Mouse (Mus musculus) brain, embryonic 14.5 days (tissue): ENCODE results near the gene Rgs17. TPM values are rescaled to one million over a fixed set of nuclear protein-coding genes. Genes with fewer than 3 reads are reported as not detected.
"Not testable (repeated sequence)": the region's sequence is repeated elsewhere in the genome, so short reads cannot be mapped to it uniquely, and the experiment has no call there.

Source experiments
- DNase-seq: peaks from one replicate; pipeline ENCODE4 v3.0.0-alpha.2; 2011; ENCODE audit warnings: low read depth
- CTCF ChIP-seq: fragments of 200-500 bp; IDR thresholded peaks from 2 replicates; pipeline ENCODE4 v1.5.1; 2012; ENCODE audit warnings: inconsistent platforms, mild to moderate bottlenecking, moderate library complexity, borderline replicate concordance; ENCODE audit not compliant: insufficient read depth, insufficient read length; ENCODE audit errors: extremely low read depth
- POLR2A ChIP-seq: fragments of 200-500 bp; IDR thresholded peaks from 2 replicates; pipeline ENCODE4 v1.6.1; 2012; ENCODE audit warnings: mild to moderate bottlenecking, inconsistent platforms, borderline replicate concordance; ENCODE audit not compliant: poor library complexity, insufficient read depth, insufficient read length, severe bottlenecking; ENCODE audit errors: extremely low read depth
- polyA plus RNA-seq: library from polyadenylated mRNA; depleted of rRNA; stranded (reverse); fragments of >200 nt; gene quantifications from 2 replicates; pipeline ENCODE4 v1.2.3, GENCODE M21; 2012; rRNA removed

The Rgs17 gene
- polyA plus RNA-seq, result 7.8 and 11.1 TPM in 2 replicates

- DNase-seq, result peak; percentile 93
- TF ChIP-seq POLR2A, result peak; percentile 44; the same call in 1 of the 2 replicates
- TF ChIP-seq CTCF, result no peak
Measured at GRCm38 (mm10) chr10:5922294-5922828, at the start of gene Rgs17. TSS of gene Rgs17 (minus strand) at chr10:5922400.

GRCm38 (mm10) chr10:5967655-5968054, 45.5 kb upstream of the Rgs17 start:
- TF ChIP-seq POLR2A, result no peak
- no peak for TF ChIP-seq CTCF

GRCm38 (mm10) chr10:5953787-5954186, 31.6 kb upstream of the Rgs17 start:
- DNase-seq, result not testable (repeated sequence)

More at GRCm38 (mm10) chr10:5967655-5968054, 45.5 kb upstream of the Rgs17 start:
- no peak for DNase-seq

GRCm38 (mm10) chr10:5924261-5924660, 2.1 kb upstream of the Rgs17 start:
- no peak for DNase-seq
- TF ChIP-seq POLR2A, result no peak
- TF ChIP-seq CTCF, result no peak

- peak; percentile 19; the same call in 1 of the 2 replicates for TF ChIP-seq CTCF
- TF ChIP-seq POLR2A, result no peak
- peak; percentile 78 for DNase-seq
Measured at GRCm38 (mm10) chr10:5923096-5923495, 896 bp upstream of the Rgs17 start.

GRCm38 (mm10) chr10:5921771-5922170, 429 bp downstream of the Rgs17 start:
- no peak for DNase-seq
- TF ChIP-seq CTCF (no peak), POLR2A (no peak)

GRCm38 (mm10) chr10:5921031-5921551, 1.1 kb downstream of the Rgs17 start:
- peak; percentile 65 for DNase-seq
- no peak for TF ChIP-seq CTCF
- TF ChIP-seq POLR2A, result no peak

GRCm38 (mm10) chr10:5904399-5904798, 17.8 kb downstream of the Rgs17 start:
- TF ChIP-seq CTCF, result no peak
- no peak for TF ChIP-seq POLR2A
- peak; percentile 65 for DNase-seq

- TF ChIP-seq CTCF (no peak), POLR2A (no peak)
Measured at GRCm38 (mm10) chr10:5901777-5902176, 20.4 kb downstream of the Rgs17 start.

GRCm38 (mm10) chr10:5900731-5901130, 21.5 kb downstream of the Rgs17 start:
- no peak for TF ChIP-seq POLR2A
- TF ChIP-seq CTCF, result no peak
- DNase-seq, result no peak

More at GRCm38 (mm10) chr10:5901777-5902176, 20.4 kb downstream of the Rgs17 start:
- no peak for DNase-seq

GRCm38 (mm10) chr10:5877106-5877505, 45.1 kb downstream of the Rgs17 start:
- no peak for DNase-seq
- no peak for TF ChIP-seq POLR2A
- TF ChIP-seq CTCF, result no peak

- TF ChIP-seq CTCF (no peak), POLR2A (no peak)
Measured at GRCm38 (mm10) chr10:5871081-5871480, 51.1 kb downstream of the Rgs17 start.

More at GRCm38 (mm10) chr10:5871081-5871480, 51.1 kb downstream of the Rgs17 start:
- no peak for DNase-seq
